Mouse (Mus musculus): ENCODE results near the gene Zfp583. TPM values are rescaled to one million over a fixed set of nuclear protein-coding genes. Genes with fewer than 3 reads are reported as not detected.
A peak's percentile ranks its signal among the peaks of the same experiment; 100 is the strongest.
"Not testable (repeated sequence)": the region's sequence is repeated elsewhere in the genome, so short reads cannot be mapped to it uniquely, and the experiment has no call there.

The Zfp583 gene
- polyA plus RNA-seq, 1 experiment from 2014 or later, result 4.8 TPM

GRCm38 (mm10) chr7:6358937-6359590, 28.0 kb upstream of the Zfp583 start:
- Histone ChIP-seq H3K27me3 (replicated peaks) (no peaks in the 10 kb centered on the region), H3K36me3 (peaks cover 6% of the 10 kb centered on the region; the same call in 1 of the 2 replicates), H3K27ac (ENCODE audit: poor library complexity, severe bottlenecking) (no peak overlapping the region), H3K4me1 (replicated peaks) (peaks cover 8% of the 10 kb centered on the region; the same call in 1 of the 2 replicates), H3K4me2 (no peak overlapping the region), H3K4me3 (no peak overlapping the region), H3K9me3 (replicated peaks) (no peaks in the 10 kb centered on the region), H3K9ac (no peak overlapping the region)
- ATAC-seq (ENCODE audit: insufficient number of reproducible peaks, low FRiP score), result no peak
- 53% methylated on average over 10 of the region's 10 CpGs for WGBS

- Histone ChIP-seq H3K27me3 (replicated peaks) (no peaks in the 10 kb centered on the region), H3K36me3 (peaks cover 14% of the 10 kb centered on the region), H3K9ac (no peak overlapping the region), H3K9me3 (replicated peaks) (no peaks in the 10 kb centered on the region), H3K4me3 (no peak overlapping the region), H3K4me1 (replicated peaks) (0 out of 2 replicates have a peak, but pooled peaks cover 2% of the 10 kb centered on the region), H3K27ac (ENCODE audit: poor library complexity, severe bottlenecking) (no peak overlapping the region), H3K4me2 (no peak overlapping the region)
- no peak for ATAC-seq (ENCODE audit: insufficient number of reproducible peaks, low FRiP score)
- WGBS, result 53% methylated on average over 2 of the region's 2 CpGs
Observed at GRCm38 (mm10) chr7:6358121-6358520, 27.0 kb upstream of the Zfp583 start.

GRCm38 (mm10) chr7:6344124-6344523, 13.0 kb upstream of the Zfp583 start:
- H3K4me1 ChIP-seq (replicated peaks), result no peaks in the 10 kb centered on the region
- H3K9me3 ChIP-seq (replicated peaks), result no peaks in the 10 kb centered on the region
- no peak overlapping the region for H3K27ac ChIP-seq (ENCODE audit: poor library complexity, severe bottlenecking)
- no peaks in the 10 kb centered on the region for H3K36me3 ChIP-seq
- 32% methylated on average over 10 of the region's 10 CpGs for WGBS
- peak overlapping the region; percentile 80 for H3K4me3 ChIP-seq
- H3K4me2 ChIP-seq, result peak overlapping the region; percentile 61
- H3K27me3 ChIP-seq (replicated peaks), result no peaks in the 10 kb centered on the region
- no peak overlapping the region; the same call in 1 of the 2 replicates for H3K9ac ChIP-seq
- ATAC-seq (ENCODE audit: insufficient number of reproducible peaks, low FRiP score), result no peak

GRCm38 (mm10) chr7:6343501-6344071, 12.5 kb upstream of the Zfp583 start, which contains the start of gene Gm3854:
Gene Gm3854, plus strand, starts transcription at chr7:6343759.
- peak; percentile 73 for ATAC-seq (ENCODE audit: insufficient number of reproducible peaks, low FRiP score)
- WGBS, result under 1% methylated on average over 26 of the region's 26 CpGs
- H3K4me2 ChIP-seq, result peak within 1 kb of the TSS; percentile 61

GRCm38 (mm10) chr7:6339865-6340264, 8.8 kb upstream of the Zfp583 start:
- Histone ChIP-seq H3K36me3 (no peaks in the 10 kb centered on the region), H3K27ac (ENCODE audit: poor library complexity, severe bottlenecking) (no peak overlapping the region), H3K27me3 (replicated peaks) (no peaks in the 10 kb centered on the region), H3K4me3 (no peak overlapping the region), H3K9ac (no peak overlapping the region), H3K4me1 (replicated peaks) (no peaks in the 10 kb centered on the region), H3K4me2 (no peak overlapping the region), H3K9me3 (replicated peaks) (no peaks in the 10 kb centered on the region)
- WGBS, result 71% methylated on average over 5 of the region's 5 CpGs
- ATAC-seq (ENCODE audit: insufficient number of reproducible peaks, low FRiP score), result no peak

More at GRCm38 (mm10) chr7:6343501-6344071, 12.5 kb upstream of the Zfp583 start, which contains the start of gene Gm3854:
- Histone ChIP-seq H3K9me3 (replicated peaks) (no peaks in the 10 kb centered on the region), H3K36me3 (no peaks in the 10 kb centered on the region), H3K9ac (peak within 1 kb of the TSS; percentile 69), H3K27me3 (replicated peaks) (no peaks in the 10 kb centered on the region), H3K27ac (ENCODE audit: poor library complexity, severe bottlenecking) (no peak within 1 kb of the TSS), H3K4me3 (peak within 1 kb of the TSS; percentile 80), H3K4me1 (replicated peaks) (no peaks in the 10 kb centered on the region)

DNA sequence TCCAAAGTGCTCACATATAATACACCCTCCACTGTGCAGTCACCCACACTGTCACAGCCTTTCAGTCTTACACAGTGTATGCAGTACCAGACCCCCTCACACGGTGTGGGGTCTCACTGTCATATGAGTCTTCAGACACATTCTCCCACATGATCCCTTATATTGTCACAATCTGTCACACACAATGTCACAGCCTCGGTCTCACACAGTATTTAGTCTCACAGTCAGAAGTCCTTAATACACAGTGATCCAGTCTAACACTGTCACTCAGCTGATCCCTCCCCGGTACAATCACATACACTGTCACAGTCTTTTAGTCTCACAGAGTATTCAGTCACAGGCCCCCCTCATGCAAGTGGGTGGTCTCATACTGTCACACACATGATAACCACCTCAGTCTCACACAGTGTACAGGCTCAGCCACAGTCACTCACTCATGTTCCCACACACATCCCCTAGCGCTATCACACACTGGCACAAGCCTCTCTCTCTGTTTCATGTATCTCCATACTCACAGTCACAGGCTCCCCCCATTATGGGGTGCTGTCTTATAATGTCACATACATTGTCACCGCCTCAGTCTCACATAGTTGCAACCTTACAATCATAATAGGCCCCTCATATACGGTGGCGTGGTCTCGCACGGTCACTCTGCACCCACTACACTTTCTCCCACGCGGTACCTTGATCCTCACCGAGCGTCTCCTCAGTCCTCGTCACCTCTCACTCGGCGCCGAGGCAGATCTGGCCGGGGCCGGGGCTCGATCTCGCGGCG, 440 bp downstream of the Zfp583 start:
- Histone ChIP-seq H3K4me3 (peak overlapping the region; percentile 64), H3K9me3 (replicated peaks) (no peaks in the 10 kb centered on the region; the same call in 1 of the 2 replicates), H3K36me3 (peaks cover 19% of the 10 kb centered on the region), H3K27me3 (replicated peaks) (no peaks in the 10 kb centered on the region), H3K27ac (ENCODE audit: poor library complexity, severe bottlenecking) (peak overlapping the region; percentile 52), H3K4me2 (peak overlapping the region; percentile 78), H3K9ac (peak overlapping the region; percentile 85), H3K4me1 (replicated peaks) (peaks cover 10% of the 10 kb centered on the region)
- peak; percentile 74 for ATAC-seq (ENCODE audit: insufficient number of reproducible peaks, low FRiP score)
- 15% methylated on average over 23 of the region's 23 CpGs for WGBS

- not testable (repeated sequence) for H3K27me3 ChIP-seq (replicated peaks); H3K4me1 ChIP-seq (replicated peaks); H3K27ac ChIP-seq (ENCODE audit: poor library complexity, severe bottlenecking); H3K9me3 ChIP-seq (replicated peaks); H3K9ac ChIP-seq; H3K4me2 ChIP-seq; ATAC-seq (ENCODE audit: insufficient number of reproducible peaks, low FRiP score); H3K4me3 ChIP-seq
- H3K36me3 ChIP-seq, result peaks cover 44% of the 10 kb centered on the region
- 68% methylated on average over 11 of the region's 11 CpGs for WGBS
Observed at GRCm38 (mm10) chr7:6300796-6301195, 30.3 kb downstream of the Zfp583 start.

- not testable (repeated sequence) for ATAC-seq (ENCODE audit: insufficient number of reproducible peaks, low FRiP score); H3K4me2 ChIP-seq; H3K9ac ChIP-seq; H3K4me3 ChIP-seq; H3K27ac ChIP-seq (ENCODE audit: poor library complexity, severe bottlenecking); H3K27me3 ChIP-seq (replicated peaks); H3K9me3 ChIP-seq (replicated peaks); H3K4me1 ChIP-seq (replicated peaks)
- 87% methylated on average over 5 of the region's 6 CpGs for WGBS
- peaks cover 29% of the 10 kb centered on the region for H3K36me3 ChIP-seq
Observed at GRCm38 (mm10) chr7:6291121-6291520, 40.0 kb downstream of the Zfp583 start.

- Histone ChIP-seq H3K27me3 (replicated peaks) (no peaks in the 10 kb centered on the region), H3K4me1 (replicated peaks) (peaks cover 13% of the 10 kb centered on the region), H3K4me3 (peak overlapping the region; percentile 53), H3K9me3 (replicated peaks) (no peaks in the 10 kb centered on the region), H3K9ac (peak overlapping the region; percentile 71), H3K27ac (ENCODE audit: poor library complexity, severe bottlenecking) (no peak overlapping the region), H3K4me2 (peak overlapping the region; percentile 76), H3K36me3 (peaks cover 6% of the 10 kb centered on the region; the same call in 1 of the 2 replicates)
- WGBS, result 25% methylated on average over 15 of the region's 15 CpGs
- ATAC-seq (ENCODE audit: insufficient number of reproducible peaks, low FRiP score), result peak; percentile 5; the same call in 1 of the 2 replicates
Observed at GRCm38 (mm10) chr7:6286921-6287531, 44.1 kb downstream of the Zfp583 start.

DNA sequence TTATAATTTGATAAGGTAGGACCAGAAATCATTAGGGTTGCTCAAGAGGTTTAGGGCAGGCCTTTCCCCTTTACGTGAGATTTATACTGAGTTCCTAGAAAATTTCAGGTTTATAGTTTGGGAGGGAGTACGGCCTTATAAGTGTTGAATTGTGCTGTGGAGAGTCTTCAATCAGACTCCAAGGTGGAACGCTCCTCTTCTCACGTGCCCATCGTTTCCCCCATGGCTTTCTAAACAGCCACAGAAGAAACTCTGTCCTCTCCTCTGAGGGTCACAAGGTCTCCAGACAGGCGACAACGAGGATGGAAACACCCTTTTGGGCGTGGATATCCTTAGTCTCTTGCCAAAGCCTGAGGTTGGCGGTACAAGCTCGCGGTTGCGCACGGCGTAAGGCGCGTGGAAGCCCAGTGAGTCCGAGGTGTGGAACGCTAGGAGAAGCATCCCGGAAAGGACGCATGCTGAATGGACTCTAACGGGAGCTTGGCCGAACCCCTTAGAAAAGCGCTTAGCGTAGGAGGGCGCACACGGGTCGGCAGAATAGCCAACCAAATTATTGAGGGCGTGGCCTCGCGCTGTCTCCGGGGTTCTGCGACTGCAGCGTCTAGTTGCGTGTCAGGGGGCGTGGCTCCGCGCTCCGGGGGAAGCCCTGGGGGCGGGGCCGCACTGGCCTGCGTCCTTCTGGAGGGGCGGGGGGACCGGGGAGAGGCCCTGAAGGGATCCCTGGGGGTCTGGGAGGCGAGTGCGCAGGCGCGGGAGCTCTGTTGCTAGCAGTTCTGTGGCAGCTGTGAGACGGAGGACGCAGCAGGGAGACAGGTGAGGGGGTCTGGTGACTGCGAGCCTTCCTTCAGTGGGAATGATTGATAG, 45.0 kb downstream of the Zfp583 start, which contains the start of gene Zfp667:
TSS of gene Zfp667 (plus strand) at position 738 of the 864 bp plus-strand sequence.
- peak within 1 kb of the TSS; percentile 74 for H3K27ac ChIP-seq (ENCODE audit: poor library complexity, severe bottlenecking)
- H3K9me3 ChIP-seq (replicated peaks), result no peaks in the 10 kb centered on the region
- ATAC-seq (ENCODE audit: insufficient number of reproducible peaks, low FRiP score), result peak; percentile 92
- H3K9ac ChIP-seq, result peak within 1 kb of the TSS; percentile 74
- no peaks in the 10 kb centered on the region for H3K27me3 ChIP-seq (replicated peaks)
- H3K4me1 ChIP-seq (replicated peaks), result peaks cover 15% of the 10 kb centered on the region
- H3K4me2 ChIP-seq, result peak within 1 kb of the TSS; percentile 76
- 3% methylated on average over 49 of the region's 50 CpGs for WGBS
- H3K36me3 ChIP-seq, result peaks cover 6% of the 10 kb centered on the region; the same call in 1 of the 2 replicates
- H3K4me3 ChIP-seq, result peak within 1 kb of the TSS; percentile 53
